Mouse (Mus musculus): ENCODE results near the gene Pam.
"Not testable (repeated sequence)": the region's sequence is repeated elsewhere in the genome, so short reads cannot be mapped to it uniquely, and the experiment has no call there.

The Pam gene

GRCm38 (mm10) chr1:97765712-97766111 lies 329.7 kb downstream of the Pam start:
- DNase-seq (ENCODE audit: low spot score): not testable (repeated sequence)

GRCm38 (mm10) chr1:97761477-97761876 lies 334.0 kb downstream of the Pam start:
- no peak for DNase-seq (ENCODE audit: low spot score)

GRCm38 (mm10) chr1:97760598-97760997 lies 334.8 kb downstream of the Pam start:
- DNase-seq (ENCODE audit: low spot score): no peak

- DNase-seq (ENCODE audit: low spot score): no peak
Observed at GRCm38 (mm10) chr1:97759841-97760240, 335.6 kb downstream of the Pam start.

GRCm38 (mm10) chr1:97754392-97754791 lies 341.1 kb downstream of the Pam start:
- DNase-seq (ENCODE audit: low spot score): no peak

- no peak for DNase-seq (ENCODE audit: low spot score)
Observed at GRCm38 (mm10) chr1:97753216-97753615, 342.2 kb downstream of the Pam start.

- DNase-seq (ENCODE audit: low spot score): no peak
Observed at GRCm38 (mm10) chr1:97748163-97748562, 347.3 kb downstream of the Pam start.

- no peak for DNase-seq (ENCODE audit: low spot score)
Observed at GRCm38 (mm10) chr1:97746261-97746660, 349.2 kb downstream of the Pam start.

- DNase-seq (ENCODE audit: low spot score): no peak
Observed at GRCm38 (mm10) chr1:97745712-97746111, 349.7 kb downstream of the Pam start.
